Mouse (Mus musculus) right cerebral cortex, postnatal 14 days (tissue): ENCODE data around the gene Cd79b.
A peak's percentile ranks its signal among the peaks of the same experiment; 100 is the strongest.
"Not testable (repeated sequence)": the region's sequence is repeated elsewhere in the genome, so short reads cannot be mapped to it uniquely, and the experiment has no call there.

Experiments used
- DNase-seq: peaks from one replicate; pipeline ENCODE4 v3.0.0; 2022

Gene Cd79b

DNA sequence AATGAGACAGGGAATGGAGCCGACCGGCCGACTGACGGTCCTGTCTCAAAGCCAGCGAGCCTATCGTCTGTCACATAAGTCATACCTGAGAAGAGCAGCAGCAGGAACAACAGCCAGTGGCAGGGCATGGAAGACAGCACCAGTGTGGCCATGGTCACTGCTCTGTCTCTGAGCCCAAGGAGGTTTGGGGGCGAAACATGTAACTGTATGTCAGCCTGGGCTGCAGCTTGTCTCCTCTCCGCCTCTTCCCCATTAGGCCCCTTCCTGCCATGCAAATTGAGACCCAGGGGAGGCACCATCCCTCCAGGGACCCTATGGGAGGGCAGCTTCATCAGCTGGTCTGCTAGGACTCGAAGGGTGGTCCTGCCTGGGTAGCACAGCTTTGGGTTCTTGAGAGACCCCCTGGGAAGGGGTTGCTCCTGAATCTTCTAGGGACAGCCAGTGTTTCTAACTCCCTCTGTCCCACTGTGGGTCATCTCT is at the start of gene Cd79b:
Gene Cd79b (minus strand): TSS at position 430 of the 480 bp plus-strand sequence.
- DNase-seq: no peak

DNA sequence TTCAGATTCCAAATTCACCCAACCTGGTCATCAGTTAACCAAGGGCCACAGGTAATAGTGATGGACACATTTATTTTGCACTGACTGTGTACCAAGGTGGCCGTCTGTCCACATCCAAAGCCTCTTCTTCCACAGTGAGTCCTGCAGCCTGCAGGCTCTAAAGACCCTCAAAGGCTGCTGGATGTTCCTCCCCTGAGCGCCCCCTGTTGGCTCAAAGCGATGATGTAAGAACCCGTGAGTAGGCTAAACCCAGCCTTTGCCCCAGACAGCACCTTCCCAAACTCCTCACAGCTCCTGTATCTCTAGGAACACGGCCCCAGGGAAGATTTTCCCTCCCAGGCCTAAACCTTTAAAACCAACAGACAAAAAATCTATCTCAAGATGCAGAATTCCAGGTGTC is 44.8 kb upstream of the Cd79b start:
- DNase-seq: no peak

- no peak for DNase-seq
These were observed 41.0 kb upstream of the Cd79b start for GRCm38 (mm10) chr11:106355382-106356128.

GRCm38 (mm10) chr11:106354181-106354580 is 39.6 kb upstream of the Cd79b start:
- DNase-seq: no peak

- no peak for DNase-seq
These were observed 38.6 kb upstream of the Cd79b start, which contains the start of gene Scn4a for GRCm38 (mm10) chr11:106353188-106353587. TSS of gene Scn4a (minus strand) at chr11:106353288.

- no peak for DNase-seq
These were observed 37.4 kb upstream of the Cd79b start for GRCm38 (mm10) chr11:106351941-106352340.

DNA sequence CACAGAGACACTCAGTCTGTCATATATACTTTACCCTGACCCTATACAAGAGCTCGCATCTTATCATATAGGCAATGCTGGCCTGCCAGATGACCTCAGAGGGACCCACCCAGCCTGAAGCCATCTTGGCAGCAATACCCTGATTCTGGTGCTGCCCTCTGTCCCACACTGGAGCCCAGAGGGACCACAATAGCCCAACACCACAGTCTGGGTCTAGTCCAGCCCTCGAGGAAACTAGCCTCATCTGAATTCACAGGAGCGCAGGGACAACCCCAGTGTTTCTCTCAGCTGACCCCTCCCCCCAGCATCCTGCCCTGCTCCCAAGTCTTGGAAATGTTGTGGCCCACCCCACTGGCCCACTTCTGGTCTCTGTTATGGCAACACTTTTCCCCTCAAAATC is 36.7 kb upstream of the Cd79b start:
- no peak for DNase-seq

GRCm38 (mm10) chr11:106350853-106351252 is 36.3 kb upstream of the Cd79b start:
- no peak for DNase-seq

DNA sequence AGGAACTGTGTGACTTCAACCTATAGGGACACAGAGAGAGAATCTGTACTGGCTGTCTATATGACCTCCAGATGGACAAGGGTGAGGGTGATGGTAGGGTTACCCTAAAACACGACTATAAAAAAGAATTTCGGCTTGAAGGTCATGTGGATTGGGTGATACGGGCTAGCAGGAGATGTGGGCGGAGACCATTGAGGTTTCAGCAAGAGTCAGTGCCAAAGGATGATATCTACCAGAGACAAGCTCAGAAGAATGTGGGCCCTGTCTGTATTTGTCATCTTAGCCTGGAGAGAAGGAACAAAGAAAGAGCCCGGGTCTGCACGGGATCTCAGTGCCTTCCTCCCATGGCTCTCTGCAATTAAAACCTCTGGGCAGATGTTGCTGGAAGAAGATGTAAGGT is 35.2 kb upstream of the Cd79b start:
- no peak for DNase-seq

GRCm38 (mm10) chr11:106344910-106345309 is 30.3 kb upstream of the Cd79b start:
- DNase-seq: no peak

DNA sequence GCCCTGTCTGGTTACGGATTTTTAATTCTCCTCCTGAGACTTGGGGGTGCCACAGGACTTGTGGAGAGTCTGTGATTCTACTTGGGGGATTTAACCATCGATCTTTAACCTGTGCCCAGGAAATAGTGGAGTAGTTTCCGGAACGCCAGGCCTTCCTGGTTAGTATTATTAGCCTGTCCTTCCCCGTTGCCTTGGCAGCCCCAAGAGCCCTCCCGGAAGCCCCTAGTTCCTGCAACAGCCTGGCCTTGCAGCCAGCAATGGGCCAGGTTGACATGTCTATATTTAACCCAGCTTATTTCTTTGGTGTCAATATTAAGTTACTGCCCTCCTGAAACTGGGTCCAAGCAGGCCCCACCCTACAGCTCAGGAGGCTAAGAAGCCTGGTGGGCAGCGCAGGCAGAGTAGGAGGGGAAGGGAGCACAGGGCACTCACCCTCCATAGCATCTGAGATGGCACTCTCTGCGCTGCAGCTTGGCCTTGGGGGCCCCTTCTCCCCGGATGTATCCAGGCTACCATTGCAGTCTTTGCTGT is 26.5 kb upstream of the Cd79b start:
- DNase-seq: no peak

GRCm38 (mm10) chr11:106339323-106339722 is 24.8 kb upstream of the Cd79b start:
- DNase-seq: not testable (repeated sequence)

DNA sequence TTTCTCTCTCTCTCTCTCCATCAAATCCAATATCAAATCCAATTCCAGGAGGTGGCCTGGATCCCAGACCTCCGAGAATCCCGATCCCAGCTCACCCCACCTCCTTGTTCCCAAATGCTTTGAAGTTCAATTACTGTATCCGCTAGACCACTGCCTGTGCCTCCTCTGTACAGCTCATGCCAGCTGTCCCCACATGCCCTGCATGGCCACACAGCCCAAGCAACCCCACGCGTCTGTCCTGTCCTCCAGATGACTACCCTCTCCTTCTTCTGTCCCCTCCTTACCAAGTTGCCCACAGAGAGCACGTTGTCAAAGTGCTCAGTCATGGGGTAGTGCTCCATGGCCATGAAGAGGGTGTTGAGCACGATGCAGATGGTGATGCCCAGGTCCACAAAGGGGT is 24.3 kb upstream of the Cd79b start:
- DNase-seq: no peak

DNA sequence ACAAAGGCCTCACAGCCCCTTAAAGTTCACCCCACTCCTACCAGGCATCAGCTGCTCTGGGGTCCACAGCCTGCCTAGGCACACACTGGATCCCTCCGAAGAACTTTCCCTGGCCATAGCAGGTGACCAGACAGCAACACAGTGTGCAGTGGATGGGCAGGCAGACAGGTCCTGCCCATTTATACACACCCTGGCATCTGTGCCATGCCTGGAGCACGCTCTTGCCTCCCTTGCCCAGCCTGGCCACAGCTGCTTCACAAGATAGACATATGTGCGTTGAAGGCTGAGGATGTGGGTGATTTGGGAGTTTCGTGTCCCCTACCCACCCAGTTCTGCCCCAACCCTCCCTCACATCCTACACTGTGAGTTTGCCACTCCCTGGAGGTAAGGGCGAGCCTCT is 23.5 kb upstream of the Cd79b start:
- DNase-seq: no peak

- no peak for DNase-seq
These were observed 19.5 kb upstream of the Cd79b start for GRCm38 (mm10) chr11:106334066-106334465.

DNA sequence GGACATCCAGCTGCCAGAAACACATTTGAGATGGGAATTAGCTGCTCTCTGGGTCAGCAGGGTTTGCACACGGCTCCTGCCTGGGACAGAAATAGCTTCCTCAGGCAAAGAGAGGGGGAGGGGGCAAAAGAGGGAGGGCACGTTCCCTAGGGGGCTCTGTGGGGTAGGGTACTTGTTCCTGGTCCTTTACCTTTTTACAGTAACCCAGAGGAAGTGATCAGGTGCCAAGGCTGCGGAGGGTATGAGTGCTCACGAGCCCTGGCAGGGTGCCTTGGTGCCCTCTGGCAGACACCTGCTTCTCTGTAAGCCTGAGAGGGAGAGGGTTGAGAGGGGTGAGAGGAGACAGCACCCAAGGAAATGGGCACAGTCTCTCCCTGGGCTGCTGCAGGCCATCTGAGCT is 17.9 kb upstream of the Cd79b start:
- DNase-seq: no peak

DNA sequence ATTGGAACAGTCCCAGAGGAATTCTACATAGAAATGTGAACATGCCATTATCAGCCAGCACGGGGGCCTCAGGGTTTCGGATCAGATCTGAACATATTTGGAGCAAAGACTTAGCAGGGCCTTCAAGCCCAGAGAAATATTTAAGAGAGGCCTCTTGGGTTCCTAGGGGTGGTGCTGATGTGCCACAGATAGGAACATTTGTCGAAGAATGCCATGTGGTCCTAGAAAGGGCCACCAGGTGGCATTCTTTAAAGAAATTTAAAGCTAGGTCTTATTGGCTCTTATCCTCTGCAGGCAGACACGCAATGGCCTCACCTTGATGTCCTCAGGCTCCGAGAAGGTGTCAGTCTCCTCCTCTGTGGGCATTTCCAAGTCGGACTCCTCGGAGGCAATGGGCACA is 15.1 kb upstream of the Cd79b start:
- peak; percentile 33 for DNase-seq

DNA sequence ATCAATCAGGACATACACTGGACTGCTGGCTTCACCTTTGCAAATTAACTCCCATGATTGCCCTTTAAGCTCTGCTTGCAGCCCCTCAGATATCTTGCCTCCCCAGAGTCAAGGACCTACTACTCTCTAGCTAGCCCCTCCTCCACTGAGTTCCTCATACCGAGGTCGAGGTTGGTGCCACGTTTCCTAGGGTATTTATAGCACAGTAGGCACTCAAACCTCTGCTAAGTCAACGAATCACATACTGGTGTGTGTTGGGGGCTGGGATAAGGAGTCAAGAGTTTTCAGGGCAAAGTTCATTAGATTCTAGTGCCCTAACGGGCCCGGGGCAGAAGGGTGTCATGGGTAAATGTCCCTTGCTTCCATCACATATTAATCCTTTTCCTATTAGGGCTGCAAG is 14.6 kb upstream of the Cd79b start:
- no peak for DNase-seq

DNA sequence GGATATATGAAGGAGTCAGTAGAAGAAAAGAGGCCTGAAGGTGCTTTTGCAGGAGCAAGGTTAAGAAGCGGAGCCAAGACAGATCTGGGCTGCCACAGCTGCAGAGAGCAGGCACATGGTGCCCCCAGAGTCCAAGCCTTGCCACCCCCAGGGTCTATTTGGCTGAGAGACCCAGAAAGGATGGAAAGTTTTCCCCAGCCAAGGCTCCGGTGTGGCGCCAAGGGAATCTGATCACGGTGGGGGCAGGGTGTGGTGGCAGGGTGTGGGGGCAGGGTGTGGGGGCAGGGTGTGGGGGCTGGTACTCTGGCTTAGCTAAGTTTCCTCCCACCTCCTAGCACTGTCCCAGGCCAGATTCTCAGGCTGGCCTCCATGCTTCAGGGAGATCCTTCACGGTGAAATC is 14.0 kb upstream of the Cd79b start:
- DNase-seq: no peak

GRCm38 (mm10) chr11:106326475-106326874 is 11.9 kb upstream of the Cd79b start:
- no peak for DNase-seq

GRCm38 (mm10) chr11:106325566-106326206 is 11.1 kb upstream of the Cd79b start:
- DNase-seq: peak; percentile 74

GRCm38 (mm10) chr11:106324858-106325257 is 10.3 kb upstream of the Cd79b start:
- DNase-seq: no peak

- DNase-seq: no peak
These were observed 4.1 kb upstream of the Cd79b start for GRCm38 (mm10) chr11:106318406-106319366.
